Mouse (Mus musculus): ENCODE data around the gene Gk.

GRCm38 (mm10) chrX:85743837-85744236, 32.8 kb downstream of the Gk start:
- TF ChIP-seq GATA1 (IDR thresholded peaks at IDR 0.05; ENCODE audit: borderline replicate concordance, low read length) (no peak), CTCF (IDR thresholded peaks at IDR 0.05; ENCODE audit: low read depth, low read length) (no peak), TAL1 (conservative IDR thresholded peaks at IDR 0.05; ENCODE audit: low read depth, low read length) (no peak), GATA2 (IDR thresholded peaks at IDR 0.05; ENCODE audit: borderline replicate concordance, low read depth, low read length) (no peak)
